Mouse (Mus musculus): Measurements from ENCODE around the gene Zfp429.
A peak's percentile ranks its signal among the peaks of the same experiment; 100 is the strongest.
"Not testable (repeated sequence)": the region's sequence is repeated elsewhere in the genome, so short reads cannot be mapped to it uniquely, and the experiment has no call there.

The Zfp429 gene

GRCm38 (mm10) chr13:67399183-67399903 lies at the start of gene Zfp429:
Gene Zfp429, minus strand, starts transcription at chr13:67399819.
- peak; percentile 33 for DNase-seq (ENCODE audit: low read depth, low spot score)

- DNase-seq (ENCODE audit: low read depth, low spot score), result not testable (repeated sequence)
These were observed 37.5 kb upstream of the Zfp429 start for GRCm38 (mm10) chr13:67437095-67437494.

GRCm38 (mm10) chr13:67428116-67428515 lies 28.5 kb upstream of the Zfp429 start:
- DNase-seq (ENCODE audit: low read depth, low spot score), result no peak

GRCm38 (mm10) chr13:67425699-67426098 lies 26.1 kb upstream of the Zfp429 start:
- DNase-seq (ENCODE audit: low read depth, low spot score), result not testable (repeated sequence)

- not testable (repeated sequence) for DNase-seq (ENCODE audit: low read depth, low spot score)
These were observed 22.9 kb upstream of the Zfp429 start for GRCm38 (mm10) chr13:67422532-67422931.

- DNase-seq (ENCODE audit: low read depth, low spot score), result peak; percentile 28
These were observed 21.7 kb upstream of the Zfp429 start, which contains the start of gene Zfp459 for GRCm38 (mm10) chr13:67421207-67421857. Gene Zfp459, minus strand, starts transcription at chr13:67421418.

- DNase-seq (ENCODE audit: low read depth, low spot score), result no peak
These were observed 21.1 kb upstream of the Zfp429 start for GRCm38 (mm10) chr13:67420558-67421206.

GRCm38 (mm10) chr13:67416811-67417210 lies 17.2 kb upstream of the Zfp429 start:
- no peak for DNase-seq (ENCODE audit: low read depth, low spot score)

GRCm38 (mm10) chr13:67415759-67416158 lies 16.1 kb upstream of the Zfp429 start:
- no peak for DNase-seq (ENCODE audit: low read depth, low spot score)

GRCm38 (mm10) chr13:67413634-67414033 lies 14.0 kb upstream of the Zfp429 start:
- not testable (repeated sequence) for DNase-seq (ENCODE audit: low read depth, low spot score)

GRCm38 (mm10) chr13:67376255-67376654 lies 23.4 kb downstream of the Zfp429 start:
- DNase-seq (ENCODE audit: low read depth, low spot score), result not testable (repeated sequence)

- not testable (repeated sequence) for DNase-seq (ENCODE audit: low read depth, low spot score)
These were observed 24.3 kb downstream of the Zfp429 start, which contains the start of the genes Gm28041 and Zfp456 for GRCm38 (mm10) chr13:67375050-67375911. Gene Gm28041, minus strand, starts transcription at chr13:67375733. Gene Zfp456, minus strand, starts transcription at chr13:67375810.

- peak; percentile 84 for DNase-seq (ENCODE audit: low read depth, low spot score)
These were observed 39.4 kb downstream of the Zfp429 start, which contains the start of the genes Gm28044 and Zfp953 for GRCm38 (mm10) chr13:67360131-67360744. Gene Gm28044, minus strand, starts transcription at chr13:67360536. Gene Zfp953, minus strand, starts transcription at chr13:67360605.

- DNase-seq (ENCODE audit: low read depth, low spot score), result no peak
These were observed 47.8 kb downstream of the Zfp429 start for GRCm38 (mm10) chr13:67351854-67352253.

GRCm38 (mm10) chr13:67343422-67343821 lies 56.2 kb downstream of the Zfp429 start:
- no peak for DNase-seq (ENCODE audit: low read depth, low spot score)

Measured in retina, adult 2 months (tissue).